Mouse (Mus musculus): Measurements from ENCODE around the gene Rsc1a1.

Gene Rsc1a1

GRCm38 (mm10) chr4:141694719-141695118 is 9.3 kb upstream of the Rsc1a1 start:
- no peak for DNase-seq (ENCODE audit: low read depth, low spot score)

DNA sequence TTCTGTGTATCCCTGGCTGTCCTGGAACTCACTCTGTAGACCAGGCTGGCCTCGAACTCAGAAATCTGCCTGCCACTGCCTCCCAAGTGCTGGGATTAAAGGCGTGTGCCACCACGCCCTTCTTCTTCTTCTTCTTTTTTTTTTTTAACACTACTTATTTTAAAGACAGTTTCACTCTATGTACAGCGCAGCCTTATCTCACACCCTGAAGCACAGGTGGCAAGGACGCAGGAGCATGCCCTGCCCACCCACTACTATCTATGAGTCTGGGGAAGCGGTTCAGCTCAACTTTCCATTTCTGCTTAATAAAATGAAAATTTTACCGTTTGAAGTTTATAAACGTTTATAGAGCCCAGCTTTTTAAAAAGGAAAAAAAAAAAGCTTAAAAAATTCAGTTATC is 3.1 kb upstream of the Rsc1a1 start:
- no peak for DNase-seq (ENCODE audit: low read depth, low spot score)

GRCm38 (mm10) chr4:141686525-141686924 is 1.1 kb upstream of the Rsc1a1 start:
- DNase-seq (ENCODE audit: low read depth, low spot score): no peak

DNA sequence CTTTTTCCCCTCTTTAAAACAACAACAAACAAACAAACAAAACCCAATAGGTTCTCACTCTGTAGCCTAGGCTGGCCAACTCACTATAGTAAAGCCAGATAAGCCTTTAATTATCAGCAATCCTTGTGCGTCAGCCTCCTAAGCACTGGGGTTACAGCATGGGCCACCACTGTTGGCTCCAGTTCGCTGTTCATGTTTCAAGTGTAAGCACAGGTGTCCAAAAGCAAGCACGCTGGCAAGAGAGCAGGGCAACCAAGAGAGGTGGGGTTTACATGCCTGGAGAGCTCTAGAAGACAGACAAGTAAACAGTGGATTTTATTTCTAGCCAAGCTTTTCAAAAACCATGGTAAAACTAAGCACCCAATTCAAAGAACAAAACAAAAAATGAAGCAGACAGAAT is 694 bp upstream of the Rsc1a1 start:
- DNase-seq (ENCODE audit: low read depth, low spot score): no peak

DNA sequence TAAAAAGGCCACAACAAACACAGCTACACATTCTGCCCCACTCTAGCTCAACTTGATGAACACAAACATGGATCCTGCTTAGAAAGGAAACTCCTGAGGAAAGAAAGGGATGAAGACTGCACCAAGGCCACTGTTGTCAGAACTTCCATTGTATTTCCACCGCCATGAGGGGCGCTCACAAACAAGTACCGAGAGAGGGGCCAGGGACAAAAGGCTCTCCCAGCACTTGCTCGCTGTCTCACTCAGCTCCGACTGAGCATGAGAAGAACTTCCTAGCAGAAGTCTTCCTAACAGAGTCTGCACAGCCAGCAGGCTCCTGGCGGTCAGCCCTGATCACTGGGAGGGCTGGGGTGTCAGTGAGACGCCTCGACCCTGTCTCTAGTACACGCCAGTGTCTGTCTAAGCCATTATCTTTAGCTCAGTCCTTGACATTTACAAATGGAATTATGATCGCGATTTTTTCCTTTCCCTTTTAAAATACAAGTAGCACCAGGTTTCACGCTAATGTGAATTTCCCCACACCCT is 2.6 kb downstream of the Rsc1a1 start:
- DNase-seq (ENCODE audit: low read depth, low spot score): peak; percentile 67

- peak; percentile 68 for DNase-seq (ENCODE audit: low read depth, low spot score)
These were observed 3.6 kb downstream of the Rsc1a1 start for GRCm38 (mm10) chr4:141681767-141682166.

- no peak for DNase-seq (ENCODE audit: low read depth, low spot score)
These were observed 4.5 kb downstream of the Rsc1a1 start for GRCm38 (mm10) chr4:141680892-141681291.

DNA sequence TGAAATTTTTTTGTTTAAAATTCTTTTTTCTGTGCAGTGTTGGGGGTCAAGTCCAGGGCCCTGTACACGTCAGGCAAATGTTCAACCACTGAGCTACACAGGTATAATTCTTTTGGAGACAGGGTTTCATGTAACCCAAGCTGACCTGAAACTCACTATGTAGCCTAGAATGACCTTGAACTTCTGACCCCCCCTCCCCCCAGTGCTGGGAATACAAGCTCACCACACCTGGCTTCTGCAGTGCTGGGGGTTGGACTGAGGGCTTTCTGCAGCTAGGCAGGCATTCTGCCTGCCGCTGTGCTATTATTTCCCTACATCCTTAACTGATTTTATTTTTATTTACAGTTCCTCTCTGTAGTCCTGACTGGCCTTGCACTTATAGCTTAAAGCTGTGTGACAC is 6.4 kb downstream of the Rsc1a1 start:
- DNase-seq (ENCODE audit: low read depth, low spot score): peak; percentile 94

DNA sequence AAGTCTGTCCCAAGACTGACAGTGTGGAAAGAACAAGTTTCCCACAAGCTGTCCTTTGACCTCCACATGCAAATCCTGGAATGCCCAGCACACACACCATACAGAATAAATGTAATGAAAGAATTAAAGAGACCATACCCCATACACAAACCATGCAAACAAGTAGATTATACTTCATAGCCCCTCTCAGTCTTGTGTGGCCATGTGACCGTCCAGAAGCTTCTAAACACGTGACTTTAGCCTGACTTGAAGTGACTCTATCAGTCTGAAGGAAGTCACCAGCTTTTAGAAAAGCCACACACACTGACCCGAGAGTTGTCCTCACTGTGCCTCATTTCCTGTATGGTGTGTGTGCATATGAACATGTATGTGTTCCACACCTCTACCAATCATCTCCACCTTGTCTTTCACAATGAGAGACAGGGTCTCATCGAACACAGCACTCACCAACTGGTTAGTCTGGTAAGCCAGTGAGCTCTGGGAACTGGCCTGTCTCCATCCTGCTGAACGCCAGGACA is 8.9 kb downstream of the Rsc1a1 start:
- DNase-seq (ENCODE audit: low read depth, low spot score): no peak

DNA sequence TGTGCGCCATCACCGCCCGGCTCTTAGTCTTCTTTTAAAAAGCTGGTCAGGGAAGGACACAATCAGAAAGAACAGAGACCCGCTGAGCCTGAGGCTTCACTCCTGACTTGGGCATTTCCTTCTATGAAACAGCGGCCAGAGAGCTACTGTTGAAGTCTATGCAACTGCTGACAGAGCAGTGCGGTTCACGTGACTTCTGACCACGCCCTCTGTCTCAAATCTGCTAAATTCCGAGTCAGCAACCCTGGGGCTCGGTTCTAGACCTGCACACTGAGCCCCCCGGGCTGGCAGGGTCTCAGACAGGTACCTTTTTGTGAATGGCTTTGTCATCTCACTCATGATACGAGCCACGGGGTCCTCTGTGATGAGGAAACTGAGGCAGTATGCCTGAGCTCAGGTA is 13.1 kb downstream of the Rsc1a1 start:
- DNase-seq (ENCODE audit: low read depth, low spot score): peak; percentile 85

- no peak for DNase-seq (ENCODE audit: low read depth, low spot score)
These were observed 14.0 kb downstream of the Rsc1a1 start for GRCm38 (mm10) chr4:141671389-141671788.

GRCm38 (mm10) chr4:141669898-141670712 is 15.3 kb downstream of the Rsc1a1 start:
- DNase-seq (ENCODE audit: low read depth, low spot score): no peak

DNA sequence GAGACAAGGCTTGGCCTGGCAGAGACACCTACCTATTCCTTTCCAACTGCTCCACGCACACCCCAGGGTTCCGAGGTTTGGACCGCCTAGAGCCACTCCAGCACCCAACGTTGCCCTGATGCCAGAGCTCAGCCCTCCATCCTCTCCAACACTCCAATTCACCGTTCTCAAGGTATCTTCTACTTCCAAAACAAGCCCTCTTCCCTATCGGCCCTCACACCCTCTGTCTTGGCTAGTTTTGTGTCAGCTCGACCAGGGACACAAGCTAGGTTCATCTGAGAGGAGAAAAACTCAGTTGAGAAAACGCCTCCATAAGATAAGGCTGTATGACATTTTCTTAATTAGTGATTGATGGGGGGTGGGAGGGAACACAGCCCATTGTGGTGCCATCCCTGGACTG is 20.6 kb downstream of the Rsc1a1 start, which contains the start of gene Plekhm2:
Gene Plekhm2 (minus strand): TSS at position 101 of the 400 bp plus-strand sequence.
- no peak for DNase-seq (ENCODE audit: low read depth, low spot score)

- peak; percentile 52 for DNase-seq (ENCODE audit: low read depth, low spot score)
These were observed 21.2 kb downstream of the Rsc1a1 start for GRCm38 (mm10) chr4:141664011-141664745.

DNA sequence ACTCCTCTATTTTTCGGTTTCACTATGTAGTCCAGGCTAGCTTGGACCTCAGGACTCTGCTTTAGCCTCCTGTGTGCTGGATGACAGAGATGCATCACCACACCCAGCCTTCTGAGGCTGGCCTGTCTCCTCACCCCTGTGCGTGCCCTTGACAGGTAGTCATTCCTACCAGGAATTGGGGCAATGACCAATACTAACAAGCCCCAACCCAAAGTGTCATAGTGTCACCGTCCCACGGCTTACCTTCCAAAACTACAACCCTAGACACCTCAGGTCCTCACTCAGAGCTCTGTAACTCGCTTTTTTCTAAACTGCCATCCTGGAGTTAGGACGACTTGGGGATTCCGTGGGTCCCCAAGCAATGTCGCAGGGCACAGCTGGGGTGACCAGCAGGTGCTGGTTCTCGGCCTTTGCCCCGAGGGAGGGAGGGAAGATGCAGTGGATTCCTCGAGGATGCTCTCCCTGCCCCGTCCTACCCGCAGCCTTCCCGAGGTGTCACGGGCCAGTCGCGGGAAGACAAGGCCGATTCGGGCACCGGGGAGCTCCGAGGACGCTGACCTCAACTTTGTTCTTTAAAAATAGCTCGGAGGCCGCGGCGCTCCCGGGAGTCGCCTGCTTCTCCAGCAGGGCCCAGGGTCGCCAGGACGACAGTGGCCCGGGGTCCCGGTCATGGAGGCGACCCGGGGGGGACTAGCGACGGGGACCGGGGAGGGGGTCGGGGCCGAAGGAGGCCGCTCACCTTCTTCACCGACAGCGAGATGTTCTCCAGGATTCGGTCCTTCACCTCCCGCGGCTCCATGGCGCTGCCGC is 22.1 kb downstream of the Rsc1a1 start:
- no peak for DNase-seq (ENCODE audit: low read depth, low spot score)

DNA sequence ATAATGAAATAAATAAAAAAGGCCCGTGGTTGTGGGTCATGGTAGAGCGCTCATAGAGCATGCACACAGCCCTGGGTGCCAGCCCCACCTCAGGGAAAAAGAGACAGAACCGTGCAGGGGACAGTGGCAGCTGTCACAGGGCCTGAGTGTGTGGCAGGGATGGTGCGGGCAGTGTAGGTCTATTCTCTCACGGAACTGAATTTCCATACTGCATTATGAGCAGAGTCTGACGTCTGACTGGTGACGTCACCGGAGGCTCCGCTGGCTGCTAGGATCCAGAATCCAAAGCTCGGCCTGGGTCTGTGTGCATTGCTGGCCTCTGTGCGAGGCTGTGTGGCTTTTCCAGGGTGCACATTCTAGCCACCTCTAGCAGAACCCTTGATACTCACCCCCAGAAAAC is 24.5 kb downstream of the Rsc1a1 start:
- DNase-seq (ENCODE audit: low read depth, low spot score): no peak

DNA sequence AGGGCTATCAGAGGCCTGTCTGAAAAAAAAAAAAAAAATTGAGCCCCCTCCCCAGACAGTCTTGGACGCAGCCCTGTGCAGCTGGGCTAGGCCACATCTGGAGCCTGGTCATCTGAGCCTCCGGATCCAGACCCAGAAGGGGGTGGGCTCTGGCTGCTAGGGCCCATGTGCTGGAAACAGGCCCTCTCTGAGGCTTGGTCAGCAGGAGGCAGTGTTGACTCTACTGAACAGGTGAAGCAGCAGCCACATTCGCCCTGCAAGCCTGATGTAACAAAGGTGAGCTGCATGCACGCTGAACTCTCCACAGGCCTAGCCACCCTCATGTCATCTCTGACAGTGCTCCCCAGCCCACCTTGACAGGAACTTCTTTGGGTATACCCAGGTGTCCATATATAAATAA is 25.7 kb downstream of the Rsc1a1 start:
- DNase-seq (ENCODE audit: low read depth, low spot score): peak; percentile 49

- DNase-seq (ENCODE audit: low read depth, low spot score): no peak
These were observed 26.4 kb downstream of the Rsc1a1 start for GRCm38 (mm10) chr4:141658846-141659484.

GRCm38 (mm10) chr4:141656932-141657331 is 28.5 kb downstream of the Rsc1a1 start:
- DNase-seq (ENCODE audit: low read depth, low spot score): no peak

DNA sequence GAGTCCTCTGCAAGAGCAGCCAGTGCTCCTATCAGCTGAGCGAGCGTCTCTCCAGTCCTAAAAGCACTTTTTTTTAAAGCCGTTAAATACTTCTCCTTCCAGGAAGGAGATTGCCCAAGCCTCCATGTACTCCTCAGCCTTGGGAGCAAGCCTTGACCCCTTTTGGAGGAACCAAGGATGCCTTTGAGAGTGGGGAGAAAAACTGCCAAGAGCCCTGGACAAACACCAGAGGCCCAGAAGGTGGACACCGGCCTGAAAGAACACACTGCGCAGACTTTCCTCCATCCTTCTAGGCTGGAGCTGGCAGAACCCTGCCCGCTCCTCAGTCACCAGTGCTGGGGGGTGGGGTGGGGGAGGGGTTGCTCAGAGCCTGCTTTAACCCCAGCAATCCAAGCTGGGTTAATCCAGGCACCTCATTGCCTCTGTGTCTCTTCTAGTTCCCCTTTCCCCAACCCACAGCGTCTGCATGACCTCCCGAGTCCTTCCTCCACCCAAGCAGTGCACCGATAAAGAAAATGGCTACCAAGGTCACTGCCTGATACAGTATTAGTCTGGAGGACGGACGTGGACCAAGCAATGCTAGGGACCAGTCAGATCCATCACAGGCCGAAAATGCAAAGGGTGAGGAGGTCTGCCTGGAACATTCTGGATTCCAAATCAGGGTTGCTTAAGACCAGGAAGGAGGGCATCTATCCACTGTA is 29.3 kb downstream of the Rsc1a1 start:
- DNase-seq (ENCODE audit: low read depth, low spot score): no peak
